Mouse (Mus musculus) spleen, postnatal 4 days (tissue): ENCODE data around the gene Iqcc.

Experiments
- DNase-seq, 2 experiments: peaks; one replicate each; pipeline ENCODE4 v3.0.0; 2022; ENCODE audit warnings: low spot score in 2 of 2

The Iqcc gene

GRCm38 (mm10) chr4:129580347-129580746 lies 38.6 kb downstream of the Iqcc start:
- DNase-seq, result no peak

GRCm38 (mm10) chr4:129578466-129578865 lies 40.4 kb downstream of the Iqcc start, which contains the start of gene Fam167b:
Fam167b (minus strand) TSS chr4:129578549.
- DNase-seq, result no peak

- DNase-seq, result no peak
Observed at GRCm38 (mm10) chr4:129577688-129578087, 41.2 kb downstream of the Iqcc start.

GRCm38 (mm10) chr4:129576863-129577491 lies 41.9 kb downstream of the Iqcc start:
- peak; percentile 74 to 87 for DNase-seq

- DNase-seq, result peak in 1 of 2 experiments; percentile 60
Observed at GRCm38 (mm10) chr4:129575171-129575844, 43.6 kb downstream of the Iqcc start.

GRCm38 (mm10) chr4:129573430-129573829 lies 45.5 kb downstream of the Iqcc start, which contains the start of gene Lck:
Lck (minus strand) TSS chr4:129573641.
- DNase-seq, result peak; percentile 32 to 70

- DNase-seq, result no peak
Observed at GRCm38 (mm10) chr4:129573093-129573370, 45.9 kb downstream of the Iqcc start.

- no peak for DNase-seq
Observed at GRCm38 (mm10) chr4:129572236-129573092, 46.4 kb downstream of the Iqcc start.

GRCm38 (mm10) chr4:129571551-129572084 lies 47.3 kb downstream of the Iqcc start:
- no peak for DNase-seq

GRCm38 (mm10) chr4:129570028-129570427 lies 48.9 kb downstream of the Iqcc start:
- DNase-seq, result no peak

GRCm38 (mm10) chr4:129568366-129568765 lies 50.5 kb downstream of the Iqcc start:
- DNase-seq, result no peak

- DNase-seq, result no peak
Observed at GRCm38 (mm10) chr4:129565139-129565538, 53.8 kb downstream of the Iqcc start.
